Mouse (Mus musculus): ENCODE measurements around the gene Psmd9. TPM values are rescaled to one million over a fixed set of nuclear protein-coding genes. Genes with fewer than 3 reads are reported as not detected.
A peak's percentile ranks its signal among the peaks of the same experiment; 100 is the strongest.

Gene Psmd9
- polyA plus RNA-seq, 1 experiment, result 21.9 TPM

DNA sequence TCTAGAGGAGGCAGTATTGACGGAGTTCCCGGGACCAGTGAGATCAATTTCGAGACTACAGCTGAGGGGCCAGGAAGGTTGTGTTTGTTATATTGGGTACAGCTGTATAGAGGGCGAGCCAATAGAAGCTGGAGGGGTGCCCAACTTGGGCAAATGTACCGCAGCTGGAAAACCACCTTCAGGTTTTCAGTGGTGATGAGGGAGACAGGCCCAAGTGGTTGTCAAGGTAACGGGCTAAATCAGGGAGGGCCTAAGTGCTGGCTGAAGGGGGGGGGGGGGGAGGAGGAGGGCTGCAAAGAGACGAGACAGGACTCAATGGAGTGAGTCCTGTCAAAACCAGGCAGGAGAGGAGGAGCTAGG is 35.4 kb upstream of the Psmd9 start:
- 33% methylated on average over 7 of the region's 7 CpGs for WGBS
- H3K27ac ChIP-seq (ENCODE audit: insufficient read depth, low read depth, low read length), result peak overlapping the region; percentile 26; the same call in 1 of the 2 replicates

DNA sequence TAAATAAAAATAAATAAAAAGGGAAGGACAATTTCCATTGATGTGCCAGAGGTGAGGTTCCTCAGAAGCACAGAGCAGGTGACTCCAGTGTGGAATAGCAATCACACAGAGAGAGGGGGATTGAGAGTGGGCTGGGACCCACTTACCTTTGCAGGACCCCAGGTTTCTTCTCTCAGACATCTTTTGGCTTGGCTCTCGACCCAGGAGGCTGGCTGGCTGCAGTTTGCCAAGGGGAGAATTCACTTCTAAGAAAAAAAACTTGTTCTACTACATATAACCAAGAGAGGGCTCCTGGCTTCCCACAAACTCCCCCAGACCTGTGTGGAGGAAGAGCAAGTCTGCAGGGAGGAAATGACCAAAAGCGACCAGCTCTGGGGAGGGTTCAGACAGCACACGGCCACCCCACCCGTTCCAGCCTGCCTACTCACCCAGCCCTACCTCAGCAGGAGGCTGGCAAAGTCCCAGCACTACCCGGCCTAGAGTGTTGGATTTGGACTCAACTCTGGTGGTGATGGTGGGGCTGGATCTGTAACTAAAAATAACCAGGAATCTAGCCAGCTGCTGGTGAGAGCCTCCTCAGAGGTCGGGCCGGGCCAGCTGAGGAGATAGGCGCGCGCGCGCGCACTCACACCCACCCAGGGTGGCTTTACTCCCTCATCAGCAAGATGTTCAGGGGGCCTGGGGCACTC is 34.9 kb upstream of the Psmd9 start:
- H3K27me3 ChIP-seq (ENCODE audit: control insufficient read depth, insufficient read depth, low read length), result no peaks in the 10 kb centered on the region
- H3K4me3 ChIP-seq (ENCODE audit: low read depth, low read length), result peak overlapping the region; percentile 38
- H3K27ac ChIP-seq (ENCODE audit: insufficient read depth, low read depth, low read length), result peak overlapping the region; percentile 94
- H3K4me1 ChIP-seq (ENCODE audit: control insufficient read depth, insufficient read depth, insufficient read length, low read length), result peaks cover 30% of the 10 kb centered on the region
- no peak for TF ChIP-seq CTCF (IDR thresholded peaks at IDR 0.05; ENCODE audit: extremely low read depth, insufficient read length, insufficient replicate concordance, low read depth, low read length)
- TF ChIP-seq POLR2A (IDR thresholded peaks at IDR 0.05; ENCODE audit: low read depth, low read length), result no peak
- peaks cover 9% of the 10 kb centered on the region for H3K36me3 ChIP-seq (ENCODE audit: control insufficient read depth, insufficient read depth, low read length)
- 17% methylated on average over 13 of the region's 13 CpGs for WGBS

More for the DNA sequence above, 35.4 kb upstream of the Psmd9 start:
- Histone ChIP-seq H3K4me1 (ENCODE audit: control insufficient read depth, insufficient read depth, insufficient read length, low read length) (peaks cover 30% of the 10 kb centered on the region), H3K27me3 (ENCODE audit: control insufficient read depth, insufficient read depth, low read length) (no peaks in the 10 kb centered on the region), H3K4me3 (ENCODE audit: low read depth, low read length) (no peak overlapping the region), H3K36me3 (ENCODE audit: control insufficient read depth, insufficient read depth, low read length) (peaks cover 9% of the 10 kb centered on the region)
- no peak for TF ChIP-seq POLR2A (IDR thresholded peaks at IDR 0.05; ENCODE audit: low read depth, low read length)
- TF ChIP-seq CTCF (IDR thresholded peaks at IDR 0.05; ENCODE audit: extremely low read depth, insufficient read length, insufficient replicate concordance, low read depth, low read length), result no peak

DNA sequence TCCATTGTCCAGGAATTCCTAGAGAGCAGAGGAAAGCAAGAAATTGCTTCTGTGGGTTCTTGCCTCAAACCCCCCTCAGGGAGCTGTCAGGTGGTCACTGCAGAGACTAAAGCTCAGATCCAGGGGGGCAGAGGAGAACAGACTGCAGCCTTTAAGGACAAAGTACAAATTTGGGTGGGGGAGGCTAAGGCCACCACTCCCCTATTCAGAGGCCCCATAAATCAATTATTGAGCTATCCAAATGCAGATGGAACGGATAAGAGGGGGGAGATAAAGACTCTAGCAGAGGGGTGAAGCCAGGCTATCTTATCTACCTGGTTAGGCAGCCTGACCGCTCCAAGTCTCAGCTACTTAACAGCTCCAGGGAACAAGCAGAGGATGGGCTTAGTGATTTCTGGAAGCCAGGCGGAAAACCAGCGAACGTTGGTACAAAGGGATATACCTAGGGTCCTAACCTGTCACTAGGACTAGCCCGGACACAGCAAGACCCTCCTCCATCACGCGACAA is 34.3 kb upstream of the Psmd9 start:
- Histone ChIP-seq H3K27me3 (ENCODE audit: control insufficient read depth, insufficient read depth, low read length) (no peaks in the 10 kb centered on the region), H3K27ac (ENCODE audit: insufficient read depth, low read depth, low read length) (peak overlapping the region; percentile 94), H3K36me3 (ENCODE audit: control insufficient read depth, insufficient read depth, low read length) (peaks cover 9% of the 10 kb centered on the region), H3K4me1 (ENCODE audit: control insufficient read depth, insufficient read depth, insufficient read length, low read length) (peaks cover 30% of the 10 kb centered on the region), H3K4me3 (ENCODE audit: low read depth, low read length) (peak overlapping the region; percentile 54)
- TF ChIP-seq POLR2A (IDR thresholded peaks at IDR 0.05; ENCODE audit: low read depth, low read length) (no peak), CTCF (IDR thresholded peaks at IDR 0.05; ENCODE audit: extremely low read depth, insufficient read length, insufficient replicate concordance, low read depth, low read length) (no peak)
- 13% methylated on average over 8 of the region's 8 CpGs for WGBS

DNA sequence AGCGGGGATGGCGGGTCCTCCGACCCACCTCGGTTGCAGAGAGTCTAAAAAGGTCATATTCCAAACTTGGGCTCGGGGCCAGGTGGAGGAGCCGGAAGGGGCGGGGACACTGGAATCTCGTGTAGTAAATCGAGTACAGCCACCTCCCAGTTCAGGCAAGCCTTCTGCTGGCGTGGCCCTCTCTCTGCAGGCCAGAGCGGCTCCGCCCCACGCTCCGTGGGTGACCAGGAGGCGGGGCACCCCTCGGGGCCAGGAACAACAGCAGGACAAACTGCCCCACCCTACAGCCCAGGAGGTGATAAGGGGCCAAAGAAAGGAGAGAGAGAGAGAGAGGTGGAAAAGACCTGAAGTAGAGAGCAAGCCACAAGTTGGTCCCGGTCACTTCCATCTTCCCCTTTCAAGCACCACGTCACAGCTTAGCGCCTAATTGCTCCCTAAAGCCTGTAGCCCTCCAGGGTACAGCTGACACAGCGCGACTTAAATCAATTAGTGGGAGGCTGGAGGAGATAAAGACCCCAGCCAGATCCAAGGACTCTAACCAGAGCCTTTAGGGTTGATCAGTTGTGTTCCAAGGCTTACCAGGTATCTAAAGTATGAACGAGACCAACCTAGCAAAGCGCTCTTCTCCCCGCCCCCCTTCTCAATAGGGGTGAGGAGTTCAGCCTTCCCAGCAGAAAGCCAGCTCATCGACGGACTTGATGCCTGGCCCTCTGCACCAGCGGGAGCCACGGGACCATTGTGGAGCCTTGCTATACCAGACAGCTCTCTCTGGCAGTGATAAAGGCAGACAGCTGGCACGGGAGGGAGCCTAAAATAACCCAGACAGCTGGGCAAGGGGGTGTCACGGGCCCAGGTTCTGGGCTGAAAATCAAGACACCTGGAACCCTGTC is 33.5 kb upstream of the Psmd9 start:
- TF ChIP-seq CTCF (IDR thresholded peaks at IDR 0.05; ENCODE audit: extremely low read depth, insufficient read length, insufficient replicate concordance, low read depth, low read length) (no peak), POLR2A (IDR thresholded peaks at IDR 0.05; ENCODE audit: low read depth, low read length) (no peak; the same call in 1 of the 2 replicates)
- peaks cover 27% of the 10 kb centered on the region for H3K4me1 ChIP-seq (ENCODE audit: control insufficient read depth, insufficient read depth, insufficient read length, low read length)
- peak overlapping the region; percentile 98 for H3K27ac ChIP-seq (ENCODE audit: insufficient read depth, low read depth, low read length)
- peaks cover 9% of the 10 kb centered on the region for H3K36me3 ChIP-seq (ENCODE audit: control insufficient read depth, insufficient read depth, low read length)
- peak overlapping the region; percentile 62 for H3K4me3 ChIP-seq (ENCODE audit: low read depth, low read length)
- no peaks in the 10 kb centered on the region for H3K27me3 ChIP-seq (ENCODE audit: control insufficient read depth, insufficient read depth, low read length)
- WGBS, result 7% methylated on average over 30 of the region's 30 CpGs

DNA sequence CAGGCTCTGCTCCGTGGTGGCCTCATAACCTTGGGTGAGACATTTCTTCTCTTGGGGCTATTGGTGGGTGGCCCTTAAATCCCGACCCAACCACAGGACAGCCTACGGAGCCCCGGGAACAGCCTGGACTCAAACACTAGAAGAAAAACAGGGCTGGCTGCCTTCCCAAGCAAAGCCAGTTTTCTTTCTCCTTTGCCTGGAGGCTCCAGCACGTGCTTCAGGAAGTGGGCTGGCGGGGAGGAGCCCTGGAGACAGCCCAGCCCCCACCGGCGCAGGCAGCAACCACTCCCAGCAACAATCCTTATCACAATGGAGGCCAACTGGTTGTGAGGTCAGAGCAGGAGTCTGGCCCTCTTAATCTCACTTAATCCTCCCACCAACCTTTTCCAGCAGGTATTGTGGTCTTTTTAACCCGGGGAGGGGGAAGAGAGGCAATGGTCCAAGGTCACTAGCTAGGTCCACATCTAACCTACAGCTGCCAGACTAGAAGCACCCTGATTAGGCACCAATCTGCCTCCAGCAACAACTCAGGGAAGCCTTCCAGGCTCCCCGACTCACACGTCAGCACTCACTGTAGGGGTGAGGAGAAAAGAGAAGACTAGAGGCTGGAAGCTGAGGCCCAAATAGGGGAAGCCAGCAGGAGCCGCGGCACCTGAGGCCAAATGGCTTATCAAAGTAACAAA is 32.7 kb upstream of the Psmd9 start:
- 2% methylated on average over 13 of the region's 13 CpGs for WGBS
- Histone ChIP-seq H3K4me1 (ENCODE audit: control insufficient read depth, insufficient read depth, insufficient read length, low read length) (peaks cover 27% of the 10 kb centered on the region), H3K27me3 (ENCODE audit: control insufficient read depth, insufficient read depth, low read length) (no peaks in the 10 kb centered on the region), H3K36me3 (ENCODE audit: control insufficient read depth, insufficient read depth, low read length) (peaks cover 9% of the 10 kb centered on the region), H3K4me3 (ENCODE audit: low read depth, low read length) (peak overlapping the region; percentile 62), H3K27ac (ENCODE audit: insufficient read depth, low read depth, low read length) (peak overlapping the region; percentile 98)
- TF ChIP-seq POLR2A (IDR thresholded peaks at IDR 0.05; ENCODE audit: low read depth, low read length), result peak; percentile 53
- no peak for TF ChIP-seq CTCF (IDR thresholded peaks at IDR 0.05; ENCODE audit: extremely low read depth, insufficient read length, insufficient replicate concordance, low read depth, low read length)

DNA sequence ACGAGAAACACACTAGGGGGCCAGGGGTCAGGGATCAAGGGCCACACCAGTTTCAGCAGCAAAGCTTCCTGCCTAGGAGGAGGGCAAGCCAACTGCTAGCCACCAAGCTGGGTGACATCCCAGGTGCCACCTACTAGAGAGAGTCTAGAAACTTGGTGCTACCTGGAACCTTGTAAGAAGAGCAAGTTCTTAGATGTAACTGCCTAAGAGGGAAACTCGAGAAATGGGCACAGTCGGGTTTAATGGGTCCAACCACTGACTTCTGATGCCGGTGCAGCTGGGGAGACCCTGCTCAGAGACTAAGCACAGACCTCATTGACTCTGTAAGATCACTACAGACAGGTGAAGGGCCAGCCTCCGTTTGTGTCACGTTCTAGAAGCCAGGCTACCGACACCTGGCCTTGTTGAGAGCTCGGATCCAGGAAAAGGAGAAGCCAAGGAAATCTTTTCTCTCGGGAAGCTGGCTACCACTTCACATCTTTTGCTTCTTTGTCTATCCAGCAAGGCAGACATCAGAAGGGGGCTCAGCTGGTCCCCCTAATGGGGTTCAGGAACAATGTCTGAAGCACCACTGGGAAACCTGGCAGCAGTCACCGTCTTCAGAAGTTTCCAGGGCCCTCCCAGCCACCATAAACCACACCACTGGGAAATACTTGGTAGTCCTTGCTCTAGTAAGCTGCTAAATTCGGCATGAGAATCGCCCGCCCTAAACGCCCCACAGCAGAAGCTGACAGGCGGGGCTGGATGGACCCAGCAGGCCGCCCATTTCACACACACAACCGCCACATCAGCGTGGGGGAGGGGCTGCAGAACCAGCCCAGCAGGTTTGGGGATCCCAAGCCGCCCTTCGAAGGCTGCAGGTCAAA is 31.9 kb upstream of the Psmd9 start:
- WGBS, result under 1% methylated on average over 20 of the region's 20 CpGs
- TF ChIP-seq CTCF (IDR thresholded peaks at IDR 0.05; ENCODE audit: extremely low read depth, insufficient read length, insufficient replicate concordance, low read depth, low read length) (peak; percentile 8; the same call in 1 of the 2 replicates), POLR2A (IDR thresholded peaks at IDR 0.05; ENCODE audit: low read depth, low read length) (0 out of 2 replicates have a peak, but pooled peaks have one; percentile 53)
- peaks cover 23% of the 10 kb centered on the region for H3K4me1 ChIP-seq (ENCODE audit: control insufficient read depth, insufficient read depth, insufficient read length, low read length)
- H3K27me3 ChIP-seq (ENCODE audit: control insufficient read depth, insufficient read depth, low read length), result no peaks in the 10 kb centered on the region
- peaks cover 9% of the 10 kb centered on the region for H3K36me3 ChIP-seq (ENCODE audit: control insufficient read depth, insufficient read depth, low read length)
- peak overlapping the region; percentile 62 for H3K4me3 ChIP-seq (ENCODE audit: low read depth, low read length)
- peak overlapping the region; percentile 98 for H3K27ac ChIP-seq (ENCODE audit: insufficient read depth, low read depth, low read length)

Data from small intestine, adult 2 months (tissue).